Mouse (Mus musculus) spleen, postnatal 36 days (tissue): ENCODE measurements around the gene Adgrl2.

Experiments used
- DNase-seq, 2 experiments: peaks; one replicate each; pipeline ENCODE4 v3.0.0; 2022; ENCODE audit warnings: low spot score in 2 of 2, mixed read lengths in 1 of 2

Gene Adgrl2

GRCm38 (mm10) chr3:148922618-148923095, 67.7 kb downstream of the Adgrl2 start:
- no peak for DNase-seq

DNA sequence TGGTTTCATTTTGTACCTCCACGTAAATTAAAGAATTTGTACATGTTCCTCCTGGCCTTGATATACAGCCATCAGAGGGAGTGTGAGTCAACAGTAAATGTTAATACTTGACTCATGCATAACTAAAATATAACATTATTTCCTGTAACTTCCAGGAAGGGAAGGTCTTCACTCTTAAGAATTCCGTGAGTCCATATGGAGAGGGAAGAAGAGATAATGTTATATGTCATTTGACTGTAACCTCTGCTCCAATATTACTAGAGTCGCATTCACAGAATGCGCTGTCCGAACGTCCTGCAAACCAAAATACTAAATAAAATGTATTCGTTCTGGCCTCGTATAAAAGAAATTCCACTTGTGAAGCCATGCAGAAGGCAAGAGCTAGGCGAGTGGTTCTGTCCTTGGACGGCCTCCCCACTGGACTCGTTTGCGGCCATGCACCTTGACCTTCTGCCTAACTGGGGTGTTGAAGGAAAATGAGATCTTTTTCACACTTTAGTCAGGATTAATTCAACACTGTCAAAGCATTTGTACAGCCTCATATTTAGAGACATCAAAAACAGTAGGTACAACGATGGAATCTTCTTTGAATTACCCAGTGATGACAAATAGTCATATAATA, 68.3 kb downstream of the Adgrl2 start:
- no peak for DNase-seq

DNA sequence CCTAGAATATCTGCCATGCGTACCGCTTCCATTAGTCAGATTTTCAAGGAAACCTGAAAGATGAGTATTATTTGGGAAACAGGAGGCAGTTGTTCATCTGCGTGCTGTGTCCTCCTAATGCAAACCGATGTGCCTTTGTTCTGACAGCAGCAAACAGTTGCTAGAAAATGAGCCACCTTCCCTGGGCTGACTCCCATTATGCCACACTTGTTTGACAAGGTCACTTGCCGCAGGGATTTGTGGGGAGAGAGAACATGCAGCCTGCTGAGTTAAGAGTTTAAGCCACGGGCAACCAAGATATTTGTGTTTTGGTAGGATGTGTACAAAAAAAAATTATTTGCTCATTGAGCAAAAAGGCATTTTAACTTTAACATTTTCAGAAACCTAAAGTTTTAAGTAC, 69.5 kb downstream of the Adgrl2 start:
- no peak for DNase-seq

DNA sequence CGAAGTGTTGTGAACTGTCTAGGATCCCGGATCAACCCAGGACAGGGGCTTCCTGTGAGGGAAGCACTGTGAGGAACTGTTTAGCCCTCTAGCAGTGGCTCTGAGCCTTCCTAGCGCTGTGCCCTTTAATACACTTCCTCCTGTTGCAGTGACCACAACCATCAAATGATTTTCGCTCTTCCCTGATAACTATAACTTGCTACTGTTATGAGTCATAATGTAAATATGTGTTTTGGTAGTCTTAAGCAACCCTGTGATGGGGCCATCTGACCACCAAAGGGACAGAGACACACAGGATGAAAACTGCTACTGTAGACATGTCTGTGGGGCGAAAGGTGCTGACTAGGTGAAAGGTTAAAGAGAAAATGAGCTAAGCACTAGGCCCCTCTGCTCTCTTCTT, 71.9 kb downstream of the Adgrl2 start:
- no peak for DNase-seq

DNA sequence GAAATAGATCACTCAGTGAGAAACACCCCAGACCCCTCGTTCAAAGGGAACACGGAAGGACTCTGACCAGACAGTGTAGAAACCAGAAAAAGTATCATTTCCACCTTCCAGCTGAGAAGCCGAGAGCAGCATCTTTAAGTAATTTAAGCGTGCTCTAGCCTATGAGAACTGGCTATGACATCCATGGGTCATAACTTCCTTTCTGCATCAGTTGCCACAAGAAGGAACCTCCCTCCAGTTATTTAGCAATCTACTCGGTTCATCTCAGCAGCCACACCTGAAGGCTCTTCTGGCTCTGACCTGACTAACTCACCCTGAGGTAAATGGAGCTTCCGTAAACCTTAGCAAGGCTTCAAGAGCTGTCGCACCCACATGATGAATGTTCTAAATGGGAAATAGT, 72.5 kb downstream of the Adgrl2 start:
- DNase-seq, result no peak

DNA sequence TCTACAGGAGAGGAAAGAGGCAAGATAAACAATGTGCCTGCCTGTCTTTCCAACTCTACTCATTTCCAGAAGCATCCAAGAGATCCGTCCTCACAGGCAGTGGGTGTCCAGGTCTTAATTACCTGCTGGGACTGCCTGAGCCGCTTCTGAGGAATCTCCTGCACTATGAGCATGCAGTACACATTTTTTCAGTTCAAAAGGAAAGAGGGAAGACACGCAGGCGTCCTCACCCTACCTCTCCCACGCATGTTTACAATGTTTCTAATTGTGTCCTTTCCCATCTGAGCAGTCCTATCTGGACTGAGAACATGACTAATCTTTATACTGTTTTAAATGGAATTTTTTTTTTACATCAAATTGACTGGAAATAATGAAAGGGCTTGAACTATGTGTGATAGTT, 74.1 kb downstream of the Adgrl2 start:
- no peak for DNase-seq

DNA sequence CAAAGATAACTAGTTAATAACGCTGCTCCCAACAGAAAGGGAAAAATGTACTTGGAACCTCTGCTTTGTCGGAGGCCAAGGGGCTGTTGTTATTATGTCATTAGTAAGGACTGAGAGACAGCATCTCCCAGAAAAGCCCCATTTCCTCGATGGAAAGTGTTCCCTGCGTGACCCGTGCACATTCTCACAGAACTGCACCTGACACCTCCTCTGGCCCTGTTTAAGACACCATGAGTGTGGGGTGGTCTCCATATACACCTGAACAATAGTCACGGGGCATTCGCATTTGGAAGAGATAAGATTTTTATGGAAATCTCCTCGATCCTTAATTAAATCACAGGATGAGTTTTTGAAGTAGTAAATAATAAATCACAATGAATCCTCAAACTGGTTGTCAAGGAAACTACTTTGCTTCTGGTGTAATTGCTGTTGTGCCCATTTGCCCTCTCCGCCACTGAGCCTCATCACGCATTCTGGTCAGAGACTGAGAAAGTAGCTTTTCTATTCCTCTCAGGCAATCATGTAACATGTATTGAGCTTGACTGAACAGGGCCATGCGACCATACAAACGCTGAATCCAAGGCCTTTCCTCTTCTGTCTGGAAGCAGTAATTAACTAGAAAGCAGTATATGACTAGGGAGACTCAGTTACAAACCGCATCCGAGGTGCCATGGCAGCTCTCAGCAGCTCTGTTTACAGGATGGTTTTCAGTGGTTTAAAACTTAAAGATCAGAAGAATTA, 77.2 kb downstream of the Adgrl2 start:
- DNase-seq, result no peak

DNA sequence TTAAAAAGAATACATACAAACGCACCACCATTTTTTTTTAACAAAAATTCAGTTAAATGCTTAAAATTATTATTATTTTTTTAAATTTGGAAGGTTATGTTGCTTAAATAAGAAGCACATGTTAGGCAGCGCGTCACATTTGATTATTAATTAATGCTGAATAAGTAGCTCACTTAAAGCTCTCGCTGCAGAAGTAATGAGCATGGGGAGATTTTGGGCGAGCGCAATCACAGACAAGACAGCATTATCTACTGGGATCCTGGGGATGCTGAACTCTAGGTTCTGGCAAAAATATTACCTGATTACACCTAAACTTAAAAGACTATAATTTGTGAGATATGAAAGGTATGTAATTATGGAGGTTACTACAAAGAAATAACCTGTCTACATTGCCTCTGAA, 77.8 kb downstream of the Adgrl2 start:
- DNase-seq, result no peak

- no peak for DNase-seq
Measured at GRCm38 (mm10) chr3:148907873-148908272, 82.5 kb downstream of the Adgrl2 start.

DNA sequence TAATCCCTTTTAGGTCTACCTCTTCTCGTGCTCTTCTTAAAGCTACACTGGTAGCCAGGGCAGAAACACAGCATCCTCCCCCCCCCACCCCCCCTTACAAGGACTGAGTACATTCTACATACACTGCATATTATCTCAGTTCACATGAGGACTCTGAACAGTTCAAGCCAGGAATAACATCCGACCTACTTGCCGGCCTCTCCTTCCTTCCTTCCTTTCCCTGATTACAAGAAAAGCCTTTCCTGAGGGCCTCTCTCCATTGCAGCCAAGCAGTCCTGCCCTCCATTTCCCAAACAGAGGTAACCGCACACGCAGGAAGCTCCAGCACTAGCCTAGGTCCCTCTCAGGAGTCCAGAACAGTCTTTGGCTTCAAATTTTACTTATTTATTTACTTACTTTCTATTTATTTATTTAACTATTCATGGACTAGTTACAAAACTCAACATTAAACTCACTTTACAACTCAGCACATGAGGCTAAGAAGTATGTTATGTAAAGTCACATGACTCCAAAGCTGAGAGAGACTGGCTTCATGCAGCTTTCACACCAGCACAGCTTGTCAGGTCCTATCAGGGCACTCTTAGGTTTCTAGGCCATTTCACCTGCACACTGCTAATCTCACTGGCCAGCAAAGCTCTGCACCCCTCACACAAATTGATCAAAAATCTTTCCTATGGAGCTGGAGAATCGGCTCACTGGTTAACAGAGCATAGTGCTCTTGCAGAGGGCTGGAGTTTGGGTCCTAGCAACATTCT, 83.2 kb downstream of the Adgrl2 start:
- DNase-seq, result no peak

GRCm38 (mm10) chr3:148905906-148906779, 84.2 kb downstream of the Adgrl2 start:
- DNase-seq, result no peak

DNA sequence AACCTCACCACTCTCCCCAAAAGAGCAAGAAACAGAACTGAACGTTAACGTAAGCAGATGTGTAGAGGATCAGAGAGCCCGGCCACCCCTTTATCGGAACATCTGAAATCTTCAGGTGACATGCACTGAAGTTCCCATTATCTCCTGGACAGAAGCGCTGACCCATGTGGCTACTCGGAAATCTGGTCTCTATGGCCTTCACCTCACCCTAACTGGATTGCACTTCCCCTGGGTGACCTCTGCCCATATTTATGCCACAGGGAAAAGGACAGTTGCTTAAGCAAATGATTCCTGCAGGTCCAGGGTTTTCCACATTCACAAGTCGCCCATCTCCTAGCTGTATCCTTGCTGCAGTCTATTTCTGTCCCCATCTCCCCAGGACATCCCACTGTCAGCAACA, 84.9 kb downstream of the Adgrl2 start:
- no peak for DNase-seq

- no peak for DNase-seq
Measured at GRCm38 (mm10) chr3:148899857-148900256, 90.5 kb downstream of the Adgrl2 start.

- no peak for DNase-seq
Measured at GRCm38 (mm10) chr3:148899416-148899815, 90.9 kb downstream of the Adgrl2 start.

GRCm38 (mm10) chr3:148898535-148899250, 91.7 kb downstream of the Adgrl2 start:
- no peak for DNase-seq

GRCm38 (mm10) chr3:148896281-148896680, 94.1 kb downstream of the Adgrl2 start:
- no peak for DNase-seq

- peak; percentile 25 to 27 for DNase-seq
Measured at GRCm38 (mm10) chr3:148895396-148896109, 94.8 kb downstream of the Adgrl2 start.

- DNase-seq, result no peak
Measured at GRCm38 (mm10) chr3:148894867-148895266, 95.5 kb downstream of the Adgrl2 start.

GRCm38 (mm10) chr3:148887902-148888301, 102.5 kb downstream of the Adgrl2 start:
- no peak for DNase-seq

DNA sequence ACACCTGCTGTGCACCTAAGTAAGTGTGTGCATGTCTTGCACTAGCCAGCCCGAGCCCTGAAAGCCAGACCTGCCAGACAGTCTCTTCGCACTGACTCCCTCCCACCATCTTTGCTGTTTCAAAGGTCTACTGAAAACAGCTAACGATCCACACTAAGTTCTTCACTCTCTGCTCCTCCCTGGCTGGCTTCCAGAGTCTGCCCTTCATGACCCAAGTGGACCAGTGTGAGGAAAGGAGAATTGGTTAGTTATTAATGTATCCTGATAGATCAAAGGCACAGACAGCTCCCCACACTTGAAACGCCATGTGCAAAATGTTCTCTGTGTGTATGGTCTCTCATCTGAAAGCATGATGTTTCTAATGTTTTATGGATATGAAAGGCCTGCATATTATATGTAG, 103.4 kb downstream of the Adgrl2 start:
- no peak for DNase-seq
